Mouse (Mus musculus) testis, adult 2 months (tissue): ENCODE data around the gene Ccl11.

Experiments
- CTCF ChIP-seq: fragments of 200-500 bp; IDR thresholded peaks from 2 replicates; pipeline ENCODE4 v1.5.1; 2012; ENCODE audit warnings: low read depth, mild to moderate bottlenecking, inconsistent platforms, low read length, moderate library complexity; ENCODE audit not compliant: control insufficient read depth, insufficient read depth, insufficient replicate concordance
- POLR2A ChIP-seq: fragments of 200-500 bp; IDR thresholded peaks from 2 replicates; pipeline ENCODE4 v1.6.1; 2012; ENCODE audit warnings: low read depth, mild to moderate bottlenecking, inconsistent platforms, low read length, moderate library complexity; ENCODE audit not compliant: control insufficient read depth

DNA sequence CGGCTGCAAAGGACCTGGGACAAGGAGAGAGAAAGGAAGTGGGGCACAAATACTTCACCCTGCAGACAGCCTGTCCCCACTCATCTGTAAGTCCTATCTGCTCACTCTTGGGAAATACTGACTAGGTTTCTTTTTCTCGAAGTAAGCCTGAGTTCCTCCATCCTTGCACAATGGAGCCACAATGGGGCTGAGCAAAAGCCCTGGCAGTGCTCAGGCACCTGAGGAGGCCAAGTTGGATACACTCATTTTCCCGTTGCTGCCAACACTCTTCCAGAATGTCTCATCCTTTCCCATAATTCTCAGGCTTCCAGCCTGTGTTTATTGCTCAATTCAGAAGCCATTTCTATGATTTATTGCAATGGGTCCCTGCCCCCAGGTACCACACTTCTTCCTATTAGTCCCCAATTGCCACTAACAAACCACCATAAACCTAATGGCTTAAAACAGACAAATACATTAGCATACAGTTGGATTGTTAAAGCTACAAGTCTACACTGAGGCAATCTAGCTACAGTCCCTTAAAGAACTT, 18.4 kb upstream of the Ccl11 start:
- TF ChIP-seq CTCF (no peak), POLR2A (no peak)
